Mouse (Mus musculus) urinary bladder, postnatal 14 days (tissue): ENCODE measurements around the gene Ccdc82.

ENCODE experiments used
- DNase-seq: peaks from one replicate; pipeline ENCODE4 v3.0.0; 2021; ENCODE audit warnings: low spot score

Gene Ccdc82

DNA sequence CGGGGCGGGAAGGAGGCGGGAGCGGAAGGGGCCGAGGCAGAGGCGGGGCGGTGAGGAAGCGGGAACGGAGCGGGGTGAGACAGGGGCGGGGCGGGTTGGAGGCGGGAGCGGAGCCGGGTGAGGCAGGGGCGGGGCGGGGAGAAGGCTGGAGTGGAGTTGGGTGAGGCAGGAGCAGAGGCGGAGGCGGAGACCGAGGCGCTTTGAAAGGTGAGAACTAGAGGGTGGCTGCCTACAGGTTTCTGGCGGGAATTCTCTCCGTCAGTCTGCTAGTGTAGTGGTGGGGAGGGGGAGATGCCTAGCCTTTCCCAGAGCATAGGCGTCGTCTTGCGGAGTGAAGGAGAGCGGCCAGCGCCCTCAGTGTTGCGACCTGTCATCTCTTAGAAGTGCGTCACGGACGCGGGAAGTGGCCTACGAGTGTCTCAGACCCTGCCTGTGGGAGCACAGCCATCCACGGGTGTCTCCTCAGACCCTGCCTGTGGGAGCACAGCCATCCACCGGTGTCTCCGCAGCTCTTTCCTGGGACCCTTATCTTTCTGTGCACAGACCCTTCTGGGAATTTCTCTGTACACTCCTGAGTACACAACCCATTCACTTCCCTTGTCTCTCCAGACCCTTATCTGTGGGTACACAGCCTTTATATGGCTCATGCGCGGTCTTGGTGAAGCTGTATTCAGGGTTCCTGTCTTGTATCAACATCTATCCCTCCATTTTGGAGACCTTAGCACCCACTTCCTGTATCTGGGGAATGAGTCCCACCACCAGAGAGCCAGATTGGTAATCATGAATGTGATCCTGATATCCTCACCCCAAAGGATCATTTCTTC is at the start of gene Ccdc82:
Gene Ccdc82 (plus strand): TSS at position 141 of the 824 bp plus-strand sequence.
- DNase-seq: peak; percentile 95

DNA sequence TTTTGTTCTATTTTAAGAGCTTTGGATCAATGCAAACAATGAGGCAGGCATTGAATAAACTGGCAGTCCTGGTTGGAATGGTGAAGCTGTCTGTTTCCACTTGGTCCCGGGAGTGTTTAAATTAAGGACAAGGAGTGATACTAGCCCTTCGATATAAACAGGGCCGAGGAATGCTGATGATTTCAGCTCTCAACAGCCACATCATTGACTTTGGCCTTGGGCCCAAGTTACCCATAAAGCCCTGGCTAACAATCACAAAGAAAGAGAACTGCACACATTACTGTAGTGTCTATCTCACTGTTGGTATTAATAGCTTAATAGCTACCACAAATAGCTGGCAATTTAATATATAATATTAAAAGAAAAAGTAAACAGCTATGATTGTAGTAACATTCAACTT is 46.7 kb upstream of the Ccdc82 start:
- no peak for DNase-seq

- no peak for DNase-seq
These were observed 43.6 kb upstream of the Ccdc82 start for GRCm38 (mm10) chr9:13203109-13203508.

GRCm38 (mm10) chr9:13203681-13204080 is 43.1 kb upstream of the Ccdc82 start:
- no peak for DNase-seq

- no peak for DNase-seq
These were observed 40.4 kb upstream of the Ccdc82 start for GRCm38 (mm10) chr9:13206369-13206768.

GRCm38 (mm10) chr9:13225872-13226271 is 20.9 kb upstream of the Ccdc82 start:
- DNase-seq: no peak

- DNase-seq: no peak
These were observed 16.2 kb upstream of the Ccdc82 start for GRCm38 (mm10) chr9:13230553-13230952.

GRCm38 (mm10) chr9:13231545-13232216 is 15.1 kb upstream of the Ccdc82 start:
- no peak for DNase-seq

DNA sequence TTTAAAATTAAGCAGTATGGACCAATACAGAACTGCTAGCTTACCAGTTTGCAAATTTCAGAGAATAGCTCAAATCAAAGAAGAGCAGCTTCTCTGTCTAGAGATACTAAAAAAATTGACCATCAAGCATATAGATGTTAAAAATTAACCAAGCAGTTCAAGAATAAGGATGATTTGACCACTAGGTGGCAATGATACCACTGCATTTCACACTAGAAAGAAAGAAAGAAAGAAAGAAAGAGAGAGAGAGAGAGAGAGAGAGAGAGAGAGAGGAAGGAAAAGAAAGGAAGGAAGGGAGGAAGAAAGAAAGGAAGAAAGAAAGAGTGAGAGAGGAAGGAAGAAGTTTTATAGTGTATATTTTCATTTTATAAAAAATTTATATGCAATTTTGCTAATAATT is 4.4 kb upstream of the Ccdc82 start:
- no peak for DNase-seq

- peak; percentile 10 for DNase-seq
These were observed 1.3 kb upstream of the Ccdc82 start, which contains the start of gene Jrkl for GRCm38 (mm10) chr9:13245481-13245880. TSS of gene Jrkl (minus strand) at chr9:13245829.

DNA sequence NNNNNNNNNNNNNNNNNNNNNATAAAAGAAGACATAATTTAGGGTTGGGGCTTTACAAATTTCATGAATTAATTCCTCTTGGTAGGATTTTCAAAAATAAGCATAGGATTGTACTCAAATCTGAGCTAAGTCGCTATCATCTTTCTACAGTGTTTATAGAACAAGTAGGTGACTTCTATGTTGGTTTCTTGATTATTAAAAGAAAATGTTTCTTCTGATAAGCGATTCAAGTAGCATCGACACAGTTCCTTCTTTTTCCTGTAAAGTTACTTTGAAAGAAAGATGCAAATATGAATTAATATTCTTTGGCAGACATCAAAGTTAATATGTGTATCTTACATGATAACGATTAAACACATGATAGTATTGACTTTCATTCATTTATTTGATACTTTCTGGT is 1.3 kb downstream of the Ccdc82 start:
- DNase-seq: no peak

DNA sequence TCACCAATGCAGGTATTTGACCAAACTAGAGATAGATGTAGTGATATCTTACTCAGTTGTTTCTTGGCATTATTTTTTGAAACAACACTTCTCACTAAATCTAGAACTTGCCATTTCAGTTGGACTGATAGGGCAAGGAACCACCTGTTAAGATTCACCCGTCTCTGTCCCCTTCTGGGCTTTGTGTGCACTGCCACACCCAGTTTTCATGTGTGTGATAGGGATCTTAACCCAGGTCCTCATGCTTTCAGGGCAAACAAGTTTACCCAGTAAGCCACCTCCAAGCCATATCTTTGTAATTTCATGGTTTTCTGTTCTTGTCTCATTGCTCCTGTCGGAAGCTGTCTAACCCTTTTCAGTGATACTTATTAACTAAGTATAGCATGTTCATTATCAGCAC is 4.5 kb downstream of the Ccdc82 start:
- DNase-seq: no peak

GRCm38 (mm10) chr9:13256726-13257125 is 10.0 kb downstream of the Ccdc82 start:
- DNase-seq: no peak

DNA sequence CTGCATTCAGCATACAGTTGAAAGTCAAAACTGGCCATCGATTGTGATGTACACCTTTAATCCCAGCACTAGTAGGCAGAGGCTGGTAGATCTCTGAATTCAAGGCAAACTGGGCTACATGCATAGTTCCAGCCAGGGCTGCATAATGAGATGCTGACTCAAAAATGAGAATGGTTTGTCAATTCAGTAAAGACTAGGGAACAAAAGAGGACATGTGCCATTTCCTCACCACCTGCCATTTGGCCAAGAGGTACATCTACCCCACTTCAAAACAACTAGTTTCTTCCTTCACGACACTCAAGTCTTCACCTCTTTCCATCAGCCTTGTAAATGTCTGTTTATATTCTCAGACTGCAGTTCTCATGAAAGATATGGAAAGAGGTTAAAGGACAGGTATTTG is 11.4 kb downstream of the Ccdc82 start:
- DNase-seq: no peak

- DNase-seq: no peak
These were observed 14.2 kb downstream of the Ccdc82 start for GRCm38 (mm10) chr9:13260980-13261379.

- DNase-seq: no peak
These were observed 26.5 kb downstream of the Ccdc82 start for GRCm38 (mm10) chr9:13273219-13273618.

DNA sequence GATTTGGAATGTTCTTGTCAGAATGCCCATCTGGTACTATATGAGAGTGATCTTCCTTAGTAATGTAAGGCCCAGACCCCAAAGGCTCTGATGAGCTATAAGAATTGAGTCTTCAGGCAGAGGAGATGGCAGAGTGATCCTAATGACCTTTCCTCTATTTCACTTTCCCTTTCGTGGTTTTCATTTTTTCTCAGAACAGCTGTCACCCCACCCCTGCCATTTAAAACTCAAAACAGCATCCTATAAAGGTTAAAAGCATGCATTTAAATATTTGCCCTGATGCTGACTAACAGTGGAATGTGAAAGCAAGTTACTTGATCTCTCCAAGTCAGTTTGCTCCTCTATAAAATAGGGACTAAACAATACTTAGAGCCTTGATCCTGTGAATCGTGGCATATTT is 40.7 kb downstream of the Ccdc82 start:
- DNase-seq: no peak

DNA sequence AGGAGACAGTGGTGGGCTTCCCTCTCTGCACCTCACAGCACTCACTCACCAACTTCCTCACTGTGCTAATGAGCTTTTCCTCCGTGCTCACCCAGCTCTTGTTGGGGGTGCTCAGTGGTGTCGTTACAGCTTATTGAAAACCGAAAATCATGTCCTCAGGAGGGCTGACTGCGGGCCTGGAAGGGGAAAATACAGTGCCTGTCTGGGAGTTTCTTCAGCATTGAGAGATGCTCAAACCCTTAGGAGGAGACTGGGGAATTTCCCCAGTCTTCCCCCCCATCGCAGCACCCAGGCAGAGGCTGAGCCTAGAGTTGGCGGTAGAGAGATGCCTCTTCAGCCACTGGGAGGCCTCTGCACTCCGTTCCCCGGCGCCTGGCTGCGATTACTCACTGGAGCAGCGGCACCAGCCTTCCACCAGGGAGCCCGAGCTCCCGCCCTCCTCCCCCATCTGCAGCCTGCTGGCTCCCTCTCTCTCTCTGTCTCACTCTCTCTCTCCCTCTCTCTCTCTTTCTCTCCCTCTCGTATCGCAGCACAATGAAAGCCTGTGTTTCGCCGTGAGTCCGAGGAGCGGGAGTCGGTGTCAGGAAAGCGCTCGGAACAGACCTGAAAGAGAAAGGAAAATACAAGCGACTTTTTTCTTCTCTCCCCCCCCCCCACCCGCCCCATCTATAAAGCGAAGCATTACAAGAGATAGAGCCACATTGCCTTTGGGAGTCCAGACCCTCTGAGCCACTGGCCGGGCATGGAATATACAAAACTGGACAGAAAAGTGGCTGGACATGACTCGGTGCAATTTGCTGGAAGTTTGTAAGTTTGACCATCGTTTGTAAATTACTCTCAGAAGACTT is 49.7 kb downstream of the Ccdc82 start:
- peak; percentile 93 for DNase-seq

- no peak for DNase-seq
These were observed 50.4 kb downstream of the Ccdc82 start for GRCm38 (mm10) chr9:13297122-13297667.

DNA sequence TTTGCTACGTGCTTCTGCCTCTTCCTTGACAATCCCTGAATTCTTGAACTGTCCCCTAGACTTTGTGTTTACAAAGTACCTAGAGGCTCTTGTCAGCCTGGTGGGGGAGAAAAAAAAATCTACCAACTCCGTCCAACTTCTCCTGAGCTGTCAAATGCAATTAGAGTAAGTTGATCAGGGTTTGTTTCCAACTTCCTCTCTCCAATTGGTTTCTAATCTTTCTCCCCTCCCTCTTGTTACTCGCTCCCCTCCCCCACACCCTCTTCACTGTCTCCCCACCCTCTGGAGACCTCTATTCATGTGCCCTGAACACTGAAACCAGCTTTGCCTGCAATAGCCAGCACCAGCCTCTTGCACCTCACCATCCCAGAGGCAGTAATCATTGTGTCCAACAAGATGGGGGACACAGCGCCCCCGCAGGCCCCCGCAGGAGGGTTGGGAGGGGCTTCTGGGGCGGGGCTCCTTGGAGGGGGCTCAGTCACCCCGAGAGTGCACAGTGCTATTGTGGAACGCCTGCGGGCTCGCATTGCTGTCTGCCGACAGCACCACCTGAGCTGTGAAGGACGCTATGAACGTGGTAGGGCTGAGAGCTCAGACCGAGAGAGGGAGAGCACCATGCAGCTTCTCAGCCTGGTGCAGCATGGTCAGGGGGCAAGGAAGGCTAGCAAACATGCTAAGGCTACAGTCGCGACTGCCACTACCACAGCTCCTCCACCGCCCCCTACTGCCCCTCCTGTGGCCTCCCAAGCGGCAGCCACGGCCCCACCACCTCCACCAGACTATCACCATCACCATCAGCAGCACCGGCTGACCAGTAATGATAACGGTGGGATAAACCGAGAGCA is 51.1 kb downstream of the Ccdc82 start, which contains the start of gene Maml2:
Gene Maml2 (plus strand): TSS at position 290 of the 845 bp plus-strand sequence.
- peak; percentile 55 for DNase-seq

DNA sequence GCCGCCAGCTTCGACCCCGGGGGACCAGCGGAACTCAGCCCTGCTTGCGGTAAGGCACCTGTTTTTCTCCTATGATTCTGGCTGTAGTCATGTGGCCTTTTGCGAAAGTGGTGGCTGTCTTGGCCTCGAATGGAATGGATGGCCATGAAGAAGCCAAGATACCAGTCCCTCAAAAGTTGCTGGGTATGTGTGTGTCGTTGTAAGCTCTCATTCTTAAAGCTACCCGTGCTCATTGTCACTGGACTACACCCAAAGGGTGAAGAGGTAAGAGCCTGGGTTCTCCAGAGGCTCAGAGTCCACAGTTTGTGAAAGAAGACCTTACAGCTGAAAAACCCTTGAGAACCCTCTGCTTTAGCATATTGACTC is 51.7 kb downstream of the Ccdc82 start:
- DNase-seq: no peak
